Mouse (Mus musculus): ENCODE data around the gene Lmx1a. TPM values are rescaled to one million over a fixed set of nuclear protein-coding genes. Genes with fewer than 3 reads are reported as not detected.

Gene Lmx1a
- total RNA-seq, 4 experiments from 2014 or later: not detected

GRCm38 (mm10) chr1:167693499-167694240, 4.6 kb downstream of the Lmx1a start:
- DNase-seq (ENCODE audit: low spot score in 2 of 2): no peak

GRCm38 (mm10) chr1:167694731-167695130, 5.7 kb downstream of the Lmx1a start:
- no peak for DNase-seq (ENCODE audit: low spot score in 2 of 2)

GRCm38 (mm10) chr1:167695910-167696459, 6.9 kb downstream of the Lmx1a start:
- no peak for DNase-seq (ENCODE audit: low spot score in 2 of 2)

GRCm38 (mm10) chr1:167699706-167700105, 10.7 kb downstream of the Lmx1a start:
- DNase-seq (ENCODE audit: low spot score in 2 of 2): no peak

DNA sequence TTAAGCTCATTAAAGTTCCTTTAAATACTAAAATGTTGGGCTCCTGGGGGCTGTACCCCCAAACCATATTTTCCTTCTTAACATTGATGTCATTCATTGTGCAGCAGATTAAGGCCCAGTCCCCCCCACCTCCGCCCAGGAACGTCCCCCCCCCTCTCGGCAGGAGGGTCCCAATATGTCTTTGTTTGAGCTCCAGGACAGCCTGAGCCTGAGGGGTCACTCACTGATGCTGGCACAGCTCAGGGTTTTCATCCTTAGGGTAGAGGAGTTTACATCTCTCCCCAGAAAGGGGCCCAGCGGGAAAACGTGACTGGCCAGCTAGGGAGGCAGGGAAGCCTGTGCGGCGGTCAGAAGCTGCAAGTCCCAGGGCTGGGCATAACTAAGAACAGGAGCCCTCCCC, 11.2 kb downstream of the Lmx1a start:
- no peak for DNase-seq (ENCODE audit: low spot score in 2 of 2)

GRCm38 (mm10) chr1:167705527-167705926, 16.5 kb downstream of the Lmx1a start:
- no peak for DNase-seq (ENCODE audit: low spot score in 2 of 2)

DNA sequence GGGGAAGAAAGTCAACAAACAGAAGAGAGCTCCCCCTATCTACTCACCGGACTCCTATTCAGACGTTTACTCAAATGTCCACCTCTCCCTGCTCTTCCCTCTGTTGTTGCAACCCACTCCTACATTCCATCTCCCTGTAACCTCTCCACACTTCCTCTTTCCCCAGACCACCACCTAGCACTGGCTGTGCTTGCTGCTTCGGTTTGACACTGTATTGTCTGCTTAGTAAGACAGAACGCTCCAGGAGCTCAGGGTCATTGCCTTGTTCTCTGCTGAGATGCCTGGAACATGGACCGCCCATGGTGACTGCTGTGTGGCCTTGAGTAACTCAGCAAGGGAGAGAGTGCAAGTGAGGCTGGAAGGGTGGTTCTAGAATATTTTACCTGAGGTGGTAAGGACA, 19.7 kb downstream of the Lmx1a start:
- no peak for DNase-seq (ENCODE audit: low spot score in 2 of 2)

GRCm38 (mm10) chr1:167715730-167716341, 26.8 kb downstream of the Lmx1a start:
- DNase-seq (ENCODE audit: low spot score in 2 of 2): no peak

- DNase-seq (ENCODE audit: low spot score in 2 of 2): no peak
These were observed 45.4 kb downstream of the Lmx1a start for GRCm38 (mm10) chr1:167734471-167734870.

- peak in 1 of 2 experiments; percentile 32 for DNase-seq (ENCODE audit: low spot score in 2 of 2)
These were observed 47.8 kb downstream of the Lmx1a start for GRCm38 (mm10) chr1:167736793-167737192.

- DNase-seq (ENCODE audit: low spot score in 2 of 2): no peak
These were observed 50.2 kb downstream of the Lmx1a start for GRCm38 (mm10) chr1:167739286-167739685.

DNA sequence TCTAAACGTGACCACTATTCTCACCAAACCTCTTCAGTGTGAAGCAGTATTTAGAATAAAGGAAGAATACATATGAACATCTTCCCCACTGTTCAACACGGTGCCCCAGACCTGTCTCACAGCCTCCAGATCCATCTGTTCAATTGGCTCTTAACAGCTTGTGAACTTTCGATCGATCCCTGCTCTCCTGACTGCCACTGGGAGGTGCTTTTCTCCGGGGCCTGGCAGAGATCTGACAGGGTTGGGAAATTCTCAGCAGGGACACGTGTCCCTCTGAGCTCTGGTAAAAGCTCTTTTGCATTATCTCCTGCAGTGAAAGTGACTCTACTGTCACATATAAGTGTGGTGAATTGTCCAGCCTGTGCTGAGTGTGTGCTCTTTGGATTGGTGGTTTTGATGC, 57.6 kb downstream of the Lmx1a start:
- DNase-seq (ENCODE audit: low spot score in 2 of 2): no peak

GRCm38 (mm10) chr1:167752661-167753060, 63.6 kb downstream of the Lmx1a start:
- no peak for DNase-seq (ENCODE audit: low spot score in 2 of 2)

- no peak for DNase-seq (ENCODE audit: low spot score in 2 of 2)
These were observed 65.0 kb downstream of the Lmx1a start for GRCm38 (mm10) chr1:167754085-167754484.

GRCm38 (mm10) chr1:167754636-167755522, 65.8 kb downstream of the Lmx1a start:
- no peak for DNase-seq (ENCODE audit: low spot score in 2 of 2)

- DNase-seq (ENCODE audit: low spot score in 2 of 2): no peak
These were observed 69.2 kb downstream of the Lmx1a start for GRCm38 (mm10) chr1:167758208-167758607.

DNA sequence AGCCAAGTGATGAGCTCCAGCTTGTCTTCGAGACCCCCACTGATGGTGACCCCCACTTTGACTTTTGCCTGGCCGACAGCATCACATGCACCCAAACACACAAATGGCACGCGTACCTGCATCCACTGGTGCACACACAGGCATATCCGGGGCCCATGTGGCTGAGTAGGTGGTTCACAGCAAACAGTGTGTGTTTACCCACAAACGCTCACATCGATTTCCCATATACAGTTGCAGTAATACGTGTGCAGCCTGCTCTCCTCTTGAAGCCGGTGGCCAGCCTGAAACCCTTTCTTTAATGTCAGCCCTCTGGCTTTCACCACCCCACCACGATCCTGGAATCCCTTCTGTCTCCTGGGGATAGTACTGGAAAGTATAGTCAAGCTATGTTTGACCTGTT, 71.3 kb downstream of the Lmx1a start:
- DNase-seq (ENCODE audit: low spot score in 2 of 2): no peak

DNA sequence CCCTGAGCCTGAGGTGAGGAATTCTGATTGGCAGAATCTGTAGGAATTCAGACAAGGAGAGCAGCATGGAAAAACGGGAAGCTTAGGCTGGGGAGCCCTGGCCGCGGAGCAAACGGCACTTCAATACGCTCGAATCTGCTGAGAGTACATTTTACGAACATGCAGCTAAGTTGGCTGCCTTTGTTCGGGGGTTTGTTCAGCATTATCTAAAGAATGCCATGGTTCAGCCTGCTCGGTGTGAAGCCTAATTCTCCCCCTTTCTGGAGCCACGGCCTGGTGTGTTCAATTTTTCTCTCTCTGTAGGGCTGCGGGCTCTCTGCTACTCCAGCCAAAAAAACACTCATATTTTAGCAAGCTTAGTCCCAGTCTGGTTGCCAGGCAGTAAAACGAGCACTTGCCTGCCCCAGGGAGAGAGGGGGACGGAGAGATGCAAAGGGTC, 72.8 kb downstream of the Lmx1a start:
- no peak for DNase-seq (ENCODE audit: low spot score in 2 of 2)

DNA sequence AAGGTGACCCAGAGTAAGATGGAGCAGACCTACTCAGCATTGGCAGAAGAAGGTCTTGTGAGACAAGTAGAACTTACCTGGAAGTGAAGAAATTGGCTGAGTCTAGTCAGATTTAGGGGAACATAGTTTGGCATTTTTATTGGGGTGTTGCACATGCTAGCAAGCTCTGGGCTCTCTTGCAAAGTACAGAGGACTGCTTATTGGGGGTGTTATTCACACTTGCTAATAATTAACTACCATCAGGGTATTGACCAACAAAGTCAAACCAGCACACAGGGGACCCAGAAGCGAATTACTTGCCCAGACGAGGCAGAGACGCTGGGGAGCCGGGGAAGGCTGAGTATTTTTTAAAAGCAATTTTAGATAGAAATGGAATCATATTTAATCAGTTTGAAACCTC, 77.6 kb downstream of the Lmx1a start:
- no peak for DNase-seq (ENCODE audit: low spot score in 2 of 2)

DNA sequence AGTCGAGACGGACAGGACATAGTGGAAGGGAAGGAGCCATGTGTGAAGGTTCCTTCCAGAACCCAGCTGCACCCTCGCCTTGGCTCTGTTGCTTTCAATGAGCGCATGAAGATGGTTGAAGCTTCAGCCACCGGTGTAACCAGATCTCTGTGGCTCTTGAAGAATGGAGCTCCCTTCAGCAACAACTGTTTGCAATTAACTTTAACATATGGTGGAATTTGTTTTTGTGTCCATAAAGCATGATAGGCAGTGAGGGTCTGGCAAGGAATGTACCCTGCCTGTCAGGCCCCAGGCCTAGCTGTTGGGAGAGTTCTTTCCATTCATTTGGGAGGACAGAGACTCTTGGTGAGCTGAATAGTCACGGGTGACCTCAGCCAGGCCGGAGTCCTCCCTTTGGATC, 81.4 kb downstream of the Lmx1a start:
- no peak for DNase-seq (ENCODE audit: low spot score in 2 of 2)

DNA sequence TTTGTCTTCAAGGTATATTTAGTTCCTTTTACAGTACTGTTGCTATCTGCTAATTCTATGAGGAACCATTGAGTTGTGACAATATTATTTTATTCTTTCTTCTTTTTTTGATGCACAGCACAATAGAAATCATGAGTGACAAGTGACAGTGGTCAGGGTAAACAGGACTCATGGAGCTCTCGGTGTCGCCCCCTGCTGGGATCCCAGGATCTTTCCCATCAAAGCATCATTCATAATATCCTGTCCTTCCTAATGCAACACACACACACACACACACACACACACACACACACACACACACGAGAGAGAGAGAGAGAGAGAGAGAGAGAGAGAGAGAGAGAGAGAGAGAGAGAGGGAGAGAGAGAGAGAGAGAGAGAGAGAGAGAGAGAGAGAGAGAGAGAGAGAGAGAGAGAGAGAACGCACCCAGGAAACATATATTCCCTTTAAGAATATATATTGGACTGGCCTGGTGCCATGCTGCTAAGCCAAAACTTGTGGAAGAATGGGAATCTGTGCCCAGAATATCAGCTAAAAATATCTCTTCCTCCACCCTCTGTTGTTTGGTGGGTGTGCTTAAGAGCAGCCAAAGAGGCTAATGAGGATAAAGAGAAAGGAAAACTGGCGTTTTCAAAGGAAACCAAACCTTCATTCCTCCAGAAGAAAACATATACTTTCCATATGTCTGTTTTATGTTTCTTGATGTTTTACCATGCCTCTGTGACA, 90.9 kb downstream of the Lmx1a start:
- peak in 1 of 2 experiments; percentile 27 for DNase-seq (ENCODE audit: low spot score in 2 of 2)

Data from left cerebral cortex, adult 8-10 months (tissue).